Mouse (Mus musculus) left cerebral cortex, adult 2 months (tissue): ENCODE measurements around the gene Olfr476. TPM values are rescaled to one million over a fixed set of nuclear protein-coding genes. Genes with fewer than 3 reads are reported as not detected.
"Not testable (repeated sequence)": the region's sequence is repeated elsewhere in the genome, so short reads cannot be mapped to it uniquely, and the experiment has no call there.

Experiments used
- DNase-seq, 2 experiments: peaks; one replicate each; pipeline ENCODE4 v3.0.0; 2021 to 2022; ENCODE audit warnings: low spot score in 2 of 2, mixed read lengths in 1 of 2; ENCODE audit errors: extremely low spot score in 1 of 2
- H3K27ac ChIP-seq: fragments of 200-600 bp; 2 replicates; pipeline ENCODE4 v1.8.1; 2022
- H3K4me3 ChIP-seq: fragments of 200-600 bp; 2 replicates; pipeline ENCODE4 v1.8.1; 2022
- CTCF ChIP-seq: fragments of 200-600 bp; IDR thresholded peaks from 2 replicates; pipeline ENCODE4 v1.8.1; 2022; ENCODE audit warnings: antibody characterized with exemption, mild to moderate bottlenecking, moderate library complexity
- intact Hi-C: fragments of 180-260 bp; cut with DNase I; formaldehyde crosslinking; loops from one replicate; pipeline ENCODE4 v1.15.1; 2025
- long read RNA-seq, 2 experiments: library from polyadenylated mRNA; stranded (forward); transcript quantifications; one replicate each; pipeline ENCODE4 v2.0.0; 2021; ENCODE audit warnings: borderline mapping rate in 2 of 2
- total RNA-seq, 2 experiments: library from RNA; stranded (reverse); gene quantifications; 2 replicates each; pipeline ENCODE4 v1.2.3; 2021

Gene Olfr476
- total RNA-seq = not detected
- long read RNA-seq, experiment 1 = 0 reads
- long read RNA-seq, experiment 2 = 0 reads

GRCm38 (mm10) chr7:107964503-107964902, at the start of gene Olfr476:
Olfr476 (plus strand) TSS chr7:107964803.
- Histone ChIP-seq H3K27ac (no peak within 1 kb of the TSS), H3K4me3 (no peak within 1 kb of the TSS)
- intact Hi-C loops = no loop called here
- TF ChIP-seq CTCF = no peak
- no peak for DNase-seq

- TF ChIP-seq CTCF = no peak
- Histone ChIP-seq H3K4me3 (no peak within 1 kb of the TSS), H3K27ac (no peak within 1 kb of the TSS)
- intact Hi-C loops = no loop called here
- DNase-seq = no peak
Measured at GRCm38 (mm10) chr7:107930146-107930545, 34.5 kb upstream of the Olfr476 start, which contains the start of gene Olfr473. Olfr473 (plus strand) TSS chr7:107930446.

GRCm38 (mm10) chr7:107952539-107952938, 12.1 kb upstream of the Olfr476 start:
- H3K4me3 ChIP-seq, DNase-seq, H3K27ac ChIP-seq, intact Hi-C loops: not testable (repeated sequence)

- no peak for DNase-seq
- intact Hi-C loops = no loop called here
- no peak within 1 kb of the TSS for H3K27ac ChIP-seq
Measured at GRCm38 (mm10) chr7:107954343-107954742, 10.3 kb upstream of the Olfr476 start, which contains the start of gene Olfr474. Olfr474 (plus strand) TSS chr7:107954643.

GRCm38 (mm10) chr7:107986393-107986792, 21.8 kb downstream of the Olfr476 start, which contains the start of gene Olfr477:
Olfr477 (plus strand) TSS chr7:107986693.
- no peak for DNase-seq
- Histone ChIP-seq H3K4me3 (no peak within 1 kb of the TSS), H3K27ac (no peak within 1 kb of the TSS)
- intact Hi-C loops = no loop called here
- no peak for TF ChIP-seq CTCF

More at GRCm38 (mm10) chr7:107954343-107954742, 10.3 kb upstream of the Olfr476 start, which contains the start of gene Olfr474:
- H3K4me3 ChIP-seq = no peak within 1 kb of the TSS
- no peak for TF ChIP-seq CTCF

- DNase-seq, H3K4me3 ChIP-seq, H3K27ac ChIP-seq, intact Hi-C loops: not testable (repeated sequence)
Measured at GRCm38 (mm10) chr7:108014256-108014655, 49.7 kb downstream of the Olfr476 start.

Other genes with a start within 250 kb of the Olfr476 start
- gene Cyb5r2, start 206.8 kb upstream of the Olfr476 start, total RNA-seq = not detected
- not detected for gene Ovch2, start 163.6 kb upstream of the Olfr476 start, total RNA-seq
- not detected for gene Olfr467, start 152.5 kb upstream of the Olfr476 start, total RNA-seq
- gene Olfr469, start 139.3 kb upstream of the Olfr476 start, total RNA-seq = not detected
- gene Olfr470, start 117.3 kb upstream of the Olfr476 start, total RNA-seq = not detected
- not detected for gene Olfr472, start 66.9 kb upstream of the Olfr476 start, total RNA-seq
- not detected for gene Olfr473, start 34.4 kb upstream of the Olfr476 start, total RNA-seq
- gene Olfr474, start 10.2 kb upstream of the Olfr476 start, total RNA-seq = not detected
- not detected for gene Olfr477, start 21.9 kb downstream of the Olfr476 start, total RNA-seq
- gene Olfr478, start 69.2 kb downstream of the Olfr476 start, total RNA-seq = not detected
- gene Olfr479, start 85.9 kb downstream of the Olfr476 start, total RNA-seq = not detected
- gene Olfr480, start 102.5 kb downstream of the Olfr476 start, total RNA-seq = not detected
- not detected for gene Olfr481, start 115.1 kb downstream of the Olfr476 start, total RNA-seq
- 1 to 10 TPM; 2.1 to 2.2 TPM for gene Olfr482, start 132.8 kb downstream of the Olfr476 start, total RNA-seq
- gene Olfr483, start 136.0 kb downstream of the Olfr476 start, total RNA-seq = not detected
- gene Olfr484, start 162.6 kb downstream of the Olfr476 start, total RNA-seq = not detected
- gene Olfr485, start 195.1 kb downstream of the Olfr476 start, total RNA-seq = not detected
- not detected for gene Olfr486, start 207.9 kb downstream of the Olfr476 start, total RNA-seq
- gene Olfr487, start 249.8 kb downstream of the Olfr476 start, total RNA-seq = not detected